Comparison of ENCODE assay signal across 8 mouse cellular contexts in genomic region chr16:77535021-77535420, GRCm38 (mm10).
DNase-seq lines count a peak whose midpoint lies in the region.

No protein-coding gene starts in this region.

- peak; percentile 22 to 42 for DNase-seq in cerebellum, adult 18-20 months
- no peak for DNase-seq in cerebellum, adult 8-10 months
- peak; percentile 28 to 30 for DNase-seq in left cerebral cortex, postnatal 14 days (ENCODE audit: low spot score in 2 of 2)
- DNase-seq in left cerebral cortex, adult 18-20 months (ENCODE audit: low spot score in 2 of 2): no peak
- peak; percentile 67 for DNase-seq in embryo, embryonic 10.5 days (ENCODE audit: low spot score)
- peak; percentile 3 for DNase-seq in naive thymus-derived CD4-positive, alpha-beta T cell, adult 2 months (ENCODE audit: low read depth)
- no peak for DNase-seq in right cerebral cortex, postnatal 25 days
- DNase-seq in ovary, postnatal 10 days (ENCODE audit: low spot score): no peak

- intact Hi-C loops in left cerebral cortex, postnatal 14 days (cut with DNase I): loop anchor here (5.0 kb wide), 1 partner anchor 57 kb away; no protein-coding TSS in a partner anchor

Comparison
In these comparisons a context has a peak if more than half of its experiments do, and no peak if none do; other contexts are left out.
1. DNase-seq: peak in cerebellum, adult 18-20 months (2 of 2), left cerebral cortex, postnatal 14 days (2 of 2), embryo, embryonic 10.5 days (single experiment) and naive thymus-derived CD4-positive, alpha-beta T cell, adult 2 months (single experiment); none in cerebellum, adult 8-10 months (single experiment), left cerebral cortex, adult 18-20 months (0 of 2), right cerebral cortex, postnatal 25 days (single experiment) and ovary, postnatal 10 days (single experiment).